Mouse (Mus musculus): Measurements from ENCODE around the gene Hist1h1c. TPM values are rescaled to one million over a fixed set of nuclear protein-coding genes. Genes with fewer than 3 reads are reported as not detected.
"Not testable (repeated sequence)": the region's sequence is repeated elsewhere in the genome, so short reads cannot be mapped to it uniquely, and the experiment has no call there.

Hist1h1c gene
- total RNA-seq, 1 experiment from 2014 or later: 345 TPM

GRCm38 (mm10) chr13:23766772-23767171, 28.2 kb downstream of the Hist1h1c start:
- no peak for ATAC-seq (replicated peaks in 1 of 2; ENCODE audit: insufficient read depth in 1 of 2, low FRiP score in 2 of 2, low TSS enrichment in 1 of 2, low read depth in 1 of 2, poor library complexity in 2 of 2, severe bottlenecking in 2 of 2)

GRCm38 (mm10) chr13:23768834-23769397, 30.3 kb downstream of the Hist1h1c start:
- peak; percentile 63 to 81 for ATAC-seq (replicated peaks in 1 of 2; ENCODE audit: insufficient read depth in 1 of 2, low FRiP score in 2 of 2, low TSS enrichment in 1 of 2, low read depth in 1 of 2, poor library complexity in 2 of 2, severe bottlenecking in 2 of 2)

GRCm38 (mm10) chr13:23769613-23770012, 31.0 kb downstream of the Hist1h1c start, which contains the start of gene Trim38:
Gene Trim38 (plus strand): TSS chr13:23769913.
- not testable (repeated sequence) for ATAC-seq (replicated peaks in 1 of 2; ENCODE audit: insufficient read depth in 1 of 2, low FRiP score in 2 of 2, low TSS enrichment in 1 of 2, low read depth in 1 of 2, poor library complexity in 2 of 2, severe bottlenecking in 2 of 2)

- peak; percentile 37 to 47; a peak in 3 of 4 replicates for ATAC-seq (replicated peaks in 1 of 2; ENCODE audit: insufficient read depth in 1 of 2, low FRiP score in 2 of 2, low TSS enrichment in 1 of 2, low read depth in 1 of 2, poor library complexity in 2 of 2, severe bottlenecking in 2 of 2)
Observed at GRCm38 (mm10) chr13:23772561-23773313, 34.1 kb downstream of the Hist1h1c start.

GRCm38 (mm10) chr13:23778339-23778738, 39.7 kb downstream of the Hist1h1c start:
- 0 out of 4 replicates have a peak, but pooled peaks have one; percentile 7 to 10 for ATAC-seq (replicated peaks in 1 of 2; ENCODE audit: insufficient read depth in 1 of 2, low FRiP score in 2 of 2, low TSS enrichment in 1 of 2, low read depth in 1 of 2, poor library complexity in 2 of 2, severe bottlenecking in 2 of 2)

GRCm38 (mm10) chr13:23779025-23779424, 40.4 kb downstream of the Hist1h1c start:
- ATAC-seq (replicated peaks in 1 of 2; ENCODE audit: insufficient read depth in 1 of 2, low FRiP score in 2 of 2, low TSS enrichment in 1 of 2, low read depth in 1 of 2, poor library complexity in 2 of 2, severe bottlenecking in 2 of 2): no peak

Other genes with a start within 250 kb of the Hist1h1c start
- gene Btn2a2, start 250.0 kb upstream of the Hist1h1c start, total RNA-seq (2017): not detected in 2 replicates
- 427 and 875 TPM in 2 replicates for gene Hist1h4h, start 207.8 kb upstream of the Hist1h1c start, total RNA-seq (2017)
- gene Hist1h2af, start 204.9 kb upstream of the Hist1h1c start, total RNA-seq (2017): 1,050 and 1,435 TPM in 2 replicates
- 35.1 and 72.3 TPM in 2 replicates for gene Hist1h3g, start 203.4 kb upstream of the Hist1h1c start, total RNA-seq (2017)
- 47.7 and 59.1 TPM in 2 replicates for gene Hist1h2bh, start 195.4 kb upstream of the Hist1h1c start, total RNA-seq (2017)
- 45.4 and 80.4 TPM in 2 replicates for gene Hist1h3f, start 194.8 kb upstream of the Hist1h1c start, total RNA-seq (2017)
- gene Hist1h4f, start 187.2 kb upstream of the Hist1h1c start, total RNA-seq (2017): 943 and 1,781 TPM in 2 replicates
- 39.0 and 69.9 TPM in 2 replicates for gene Hist1h1d, start 185.5 kb upstream of the Hist1h1c start, total RNA-seq (2017)
- gene Hist1h3e, start 176.4 kb upstream of the Hist1h1c start, total RNA-seq (2017): 153 and 296 TPM in 2 replicates
- gene Hist1h2ae, start 167.6 kb upstream of the Hist1h1c start, total RNA-seq (2017): 87.5 and 265 TPM in 2 replicates
- 765 and 915 TPM in 2 replicates for gene Hist1h2bg, start 167.4 kb upstream of the Hist1h1c start, total RNA-seq (2017)
- 223 and 278 TPM in 2 replicates for gene Hist1h2bf, start 164.6 kb upstream of the Hist1h1c start, total RNA-seq (2017)
- 346 and 539 TPM in 2 replicates for gene Hist1h2ad, start 164.4 kb upstream of the Hist1h1c start, total RNA-seq (2017)
- gene Hist1h3d, start 163.0 kb upstream of the Hist1h1c start, total RNA-seq (2017): 76.7 and 84.0 TPM in 2 replicates
- 639 and 801 TPM in 2 replicates for gene Hist1h4d, start 157.2 kb upstream of the Hist1h1c start, total RNA-seq (2017)
- 51.7 and 72.2 TPM in 2 replicates for gene Hist1h2be, start 117.7 kb upstream of the Hist1h1c start, total RNA-seq (2017)
- 102 and 170 TPM in 2 replicates for gene Hist1h1e, start 116.2 kb upstream of the Hist1h1c start, total RNA-seq (2017)
- 45.3 and 83.9 TPM in 2 replicates for gene Hist1h2ac, start 54.9 kb upstream of the Hist1h1c start, total RNA-seq (2017)
- gene Hist1h2bc, start 54.6 kb upstream of the Hist1h1c start, total RNA-seq (2017): 109 and 180 TPM in 2 replicates
- not detected in 2 replicates for gene Hist1h1t, start 43.0 kb upstream of the Hist1h1c start, total RNA-seq (2017)
- 140 and 291 TPM in 2 replicates for gene Hist1h4c, start 40.4 kb upstream of the Hist1h1c start, total RNA-seq (2017)
- gene Hfe, start 28.0 kb upstream of the Hist1h1c start, total RNA-seq (2017): 3.1 TPM in 2 replicates
- 240 and 585 TPM in 2 replicates for gene Hist1h3c, start 6.8 kb downstream of the Hist1h1c start, total RNA-seq (2017)
- 2,012 and 2,201 TPM in 2 replicates for gene Hist1h2bb, start 7.9 kb downstream of the Hist1h1c start, total RNA-seq (2017)
- gene Hist1h2ab, start 12.3 kb downstream of the Hist1h1c start, total RNA-seq (2017): 1,198 and 1,437 TPM in 2 replicates
- 224 and 348 TPM in 2 replicates for gene Hist1h3b, start 13.5 kb downstream of the Hist1h1c start, total RNA-seq (2017)
- 208 and 415 TPM in 2 replicates for gene Hist1h4b, start 18.2 kb downstream of the Hist1h1c start, total RNA-seq (2017)
- gene Hist1h4a, start 22.4 kb downstream of the Hist1h1c start, total RNA-seq (2017): 237 and 336 TPM in 2 replicates
- gene Hist1h3a, start 23.6 kb downstream of the Hist1h1c start, total RNA-seq (2017): 207 and 294 TPM in 2 replicates
- 1,426 and 1,487 TPM in 2 replicates for gene Hist1h1a, start 24.9 kb downstream of the Hist1h1c start, total RNA-seq (2017)
- not detected in 2 replicates for gene Trim38, start 31.1 kb downstream of the Hist1h1c start, total RNA-seq (2017)
- not detected in 2 replicates for gene Slc17a2, start 68.2 kb downstream of the Hist1h1c start, total RNA-seq (2017)
- not detected in 2 replicates for gene Slc17a3, start 100.6 kb downstream of the Hist1h1c start, total RNA-seq (2017)
- gene Slc17a1, start 128.9 kb downstream of the Hist1h1c start, total RNA-seq (2017): not detected in 2 replicates
- not detected in 2 replicates for gene Slc17a4, start 176.2 kb downstream of the Hist1h1c start, total RNA-seq (2017)
- not detected in 2 replicates for gene Hist1h2ba, start 195.3 kb downstream of the Hist1h1c start, total RNA-seq (2017)
- not detected in 2 replicates for gene Hist1h2aa, start 195.7 kb downstream of the Hist1h1c start, total RNA-seq (2017)